Mouse (Mus musculus): ENCODE measurements around the gene Crlf1.

DNA sequence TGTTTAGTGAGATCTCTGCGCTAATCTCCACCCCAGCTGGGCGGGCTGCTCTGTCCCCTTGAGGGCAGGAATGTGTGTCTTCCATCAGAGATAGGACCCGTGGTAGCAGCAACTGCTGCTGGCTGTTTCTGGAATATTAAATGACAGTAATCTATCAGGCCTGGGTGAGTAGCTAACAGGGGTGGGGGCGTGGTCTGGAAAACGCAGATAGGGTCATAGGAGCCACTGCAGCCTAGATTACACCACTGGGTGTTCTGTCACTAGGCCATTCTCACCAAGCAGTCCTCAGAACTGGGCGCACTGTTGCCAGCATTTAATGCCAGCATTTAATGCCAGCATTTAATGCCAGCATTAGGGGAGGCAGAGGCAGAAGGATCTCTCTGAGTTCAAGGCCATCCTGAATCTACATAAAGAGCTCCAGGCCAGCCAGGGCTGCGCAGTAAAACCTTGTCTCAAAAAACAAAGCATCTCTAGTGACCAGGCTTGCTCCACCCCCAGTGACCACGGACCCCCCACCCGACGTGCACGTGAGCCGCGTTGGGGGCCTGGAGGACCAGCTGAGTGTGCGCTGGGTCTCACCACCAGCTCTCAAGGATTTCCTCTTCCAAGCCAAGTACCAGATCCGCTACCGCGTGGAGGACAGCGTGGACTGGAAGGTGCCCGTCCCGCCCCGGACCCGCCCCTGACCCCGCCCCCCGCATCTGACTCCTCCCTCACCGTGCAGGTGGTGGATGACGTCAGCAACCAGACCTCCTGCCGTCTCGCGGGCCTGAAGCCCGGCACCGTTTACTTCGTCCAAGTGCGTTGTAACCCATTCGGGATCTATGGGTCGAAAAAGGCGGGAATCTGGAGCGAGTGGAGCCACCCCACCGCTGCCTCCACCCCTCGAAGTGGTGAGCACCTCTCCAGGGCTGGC is 7.7 kb downstream of the Crlf1 start:
- TF ChIP-seq POLR2A (IDR thresholded peaks at IDR 0.05; ENCODE audit: insufficient read depth, low read length) (no peak), EP300 (IDR thresholded peaks at IDR 0.05; ENCODE audit: insufficient read depth, low read depth, low read length) (no peak), CTCF (IDR thresholded peaks at IDR 0.05; ENCODE audit: low read depth, low read length) (no peak)

Measured in ES-Bruce4 (cell line).